In genomic region chr17:48538328-48538727, GRCm38 (mm10) we compare ENCODE assay signal across 8 mouse cellular contexts.
DNase-seq lines count a peak whose midpoint lies in the region; ATAC-seq and TF ChIP-seq lines count a peak whose summit lies in the region.
"Had no signal": no experiment of that assay in that cellular context is flagged by ENCODE, and none has a peak within 500 bp of the region (broad histone marks: within the 10 kb centered on the region; RNA-seq: fewer than 3 reads in every experiment).

No protein-coding gene starts in this region.

- 84% methylated on average over 5 of the region's 5 CpGs for WGBS in kidney, postnatal 0 days
- 75% methylated on average over 5 of the region's 5 CpGs for WGBS in kidney, embryonic 14.5 days
- WGBS in heart, embryonic 10.5 days = 75% methylated on average over 5 of the region's 5 CpGs

- H3K9ac ChIP-seq in kidney, postnatal 0 days (ENCODE audit: low read depth, low read length) = no peak overlapping the region
- no peak overlapping the region for H3K9ac ChIP-seq in kidney, embryonic 14.5 days (ENCODE audit: low read depth, low read length)
- no peak overlapping the region for H3K9ac ChIP-seq in CH12.LX (ENCODE audit: insufficient read depth, low read depth)
- no peak overlapping the region for H3K9ac ChIP-seq in MEL (ENCODE audit: control insufficient read depth, low read depth, low read length, poor library complexity, severe bottlenecking)
- H3K9ac ChIP-seq: lung, embryonic 15.5 days had no signal

- no peaks in the 10 kb centered on the region for H3K9me3 ChIP-seq in kidney, postnatal 0 days (replicated peaks; ENCODE audit: low read length)
- no peaks in the 10 kb centered on the region for H3K9me3 ChIP-seq in kidney, embryonic 14.5 days (ENCODE audit: control insufficient read depth, low read length)
- H3K9me3 ChIP-seq in CH12.LX (replicated peaks; ENCODE audit: low read length) = peaks cover 41% of the 10 kb centered on the region
- no peaks in the 10 kb centered on the region for H3K9me3 ChIP-seq in MEL (replicated peaks; ENCODE audit: insufficient read depth, low read length)
- H3K9me3 ChIP-seq in heart, embryonic 10.5 days = no peaks in the 10 kb centered on the region
- H3K9me3 ChIP-seq: lung, embryonic 15.5 days had no signal

- TF ChIP-seq EP300 in CH12.LX (IDR thresholded peaks at IDR 0.05; ENCODE audit: low read length) (no peak), MEL (IDR thresholded peaks at IDR 0.05; ENCODE audit: low read depth in 1 of 2, low read length in 2 of 2) (no peak)

- ATAC-seq in kidney, postnatal 0 days (replicated peaks; ENCODE audit: low FRiP score, low read depth) = no peak
- ATAC-seq in kidney, embryonic 14.5 days (ENCODE audit: low FRiP score, low TSS enrichment) = no peak

- no peaks in the 10 kb centered on the region for H3K27me3 ChIP-seq in kidney, postnatal 0 days (ENCODE audit: insufficient read depth, low read length)
- H3K27me3 ChIP-seq in kidney, embryonic 14.5 days (ENCODE audit: control insufficient read depth, insufficient read depth, low read length) = no peaks in the 10 kb centered on the region
- H3K27me3 ChIP-seq in CH12.LX (replicated peaks) (no peaks in the 10 kb centered on the region), MEL (ENCODE audit: control insufficient read depth in 1 of 2, insufficient read depth in 2 of 2, low read length in 2 of 2) (no peaks in the 10 kb centered on the region)
- 0 out of 2 replicates have a peak, but pooled peaks cover 5% of the 10 kb centered on the region for H3K27me3 ChIP-seq in heart, embryonic 10.5 days (ENCODE audit: insufficient read depth, poor library complexity, severe bottlenecking)
- H3K27me3 ChIP-seq: lung, embryonic 15.5 days had no signal

- no peak overlapping the region for H3K27ac ChIP-seq in kidney, postnatal 0 days
- H3K27ac ChIP-seq in kidney, embryonic 14.5 days (ENCODE audit: low read depth, low read length) = no peak overlapping the region
- H3K27ac ChIP-seq in CH12.LX (ENCODE audit: insufficient read depth, low read depth) (no peak overlapping the region), MEL (ENCODE audit: control insufficient read depth, low read depth, low read length) (no peak overlapping the region)
- no peak overlapping the region for H3K27ac ChIP-seq in heart, embryonic 10.5 days
- H3K27ac ChIP-seq: lung, embryonic 15.5 days had no signal

- no peaks in the 10 kb centered on the region for H3K79me2 ChIP-seq in CH12.LX (replicated peaks; ENCODE audit: control insufficient read depth, extremely low read depth, insufficient read depth, poor library complexity, severe bottlenecking)
- H3K79me2 ChIP-seq in MEL (ENCODE audit: control insufficient read depth, insufficient read depth, low read length, poor library complexity) = no peaks in the 10 kb centered on the region

- dilution Hi-C loops in CH12.LX (cut with MboI; ENCODE audit: extremely low pct_ligation_motif_present, extremely low pct_unique_long_range_greater_than_20kb, low sequenced_read_pairs) = no loop called here

- TF ChIP-seq RAD21 in CH12.LX (IDR thresholded peaks at IDR 0.05; ENCODE audit: low read depth, low read length) (peak; percentile 43), MEL (IDR thresholded peaks at IDR 0.05; ENCODE audit: low read depth, low read length) (peak; percentile 60)

- peak; percentile 81 for TF ChIP-seq CTCF in kidney, postnatal 0 days (IDR thresholded peaks at IDR 0.05; ENCODE audit: low read depth)
- peak; percentile 40 to 51; a peak in 3 of 4 replicates for TF ChIP-seq CTCF in CH12.LX (conservative IDR thresholded peaks at IDR 0.05 in 1 of 2, IDR thresholded peaks at IDR 0.05 in 1 of 2; ENCODE audit: low read depth in 2 of 2, low read length in 2 of 2)
- TF ChIP-seq CTCF in MEL (IDR thresholded peaks at IDR 0.05 in 2 of 3, conservative IDR thresholded peaks at IDR 0.05 in 1 of 3; ENCODE audit: control insufficient read depth in 1 of 3, insufficient read depth in 1 of 3, low read depth in 2 of 3, low read length in 3 of 3, poor library complexity in 1 of 3, severe bottlenecking in 1 of 3) = peak; percentile 54 to 64 (median 59)

- peak; percentile 40 for DNase-seq in kidney, postnatal 0 days (ENCODE audit: low spot score)
- peak; percentile 27 for DNase-seq in CH12.LX (ENCODE audit: extremely low read depth)
- DNase-seq in MEL (ENCODE audit: low read depth, low spot score) = peak; percentile 40
- DNase-seq in kidney, postnatal 14 days = peak; percentile 47
- peak; percentile 60 for DNase-seq in thymus, postnatal 4 days
- no peak for DNase-seq in heart, embryonic 10.5 days (ENCODE audit: low spot score)

- TF ChIP-seq POLR2A in CH12.LX (IDR thresholded peaks at IDR 0.05; ENCODE audit: low read depth, low read length) = no peak
- TF ChIP-seq POLR2A in MEL (IDR thresholded peaks at IDR 0.05; ENCODE audit: control insufficient read depth in 1 of 2, insufficient read depth in 1 of 2, low read depth in 1 of 2, low read length in 2 of 2, poor library complexity in 1 of 2) = no peak

- H3K4me2 ChIP-seq in kidney, postnatal 0 days (ENCODE audit: low read length) = no peak overlapping the region
- no peak overlapping the region for H3K4me2 ChIP-seq in kidney, embryonic 14.5 days (replicated peaks; ENCODE audit: low read depth, low read length)
- no peak overlapping the region for H3K4me2 ChIP-seq in CH12.LX (ENCODE audit: insufficient read depth, low read depth, poor library complexity, severe bottlenecking)
- H3K4me2 ChIP-seq: lung, embryonic 15.5 days had no signal

- H3K36me3 ChIP-seq in kidney, postnatal 0 days (ENCODE audit: insufficient read depth, low read length) = no peaks in the 10 kb centered on the region
- no peaks in the 10 kb centered on the region for H3K36me3 ChIP-seq in kidney, embryonic 14.5 days (ENCODE audit: control insufficient read depth, insufficient read depth, low read length)
- no peaks in the 10 kb centered on the region for H3K36me3 ChIP-seq in CH12.LX (replicated peaks in 1 of 2; ENCODE audit: control insufficient read depth in 1 of 2, insufficient read depth in 1 of 2, low read length in 1 of 2)
- no peaks in the 10 kb centered on the region for H3K36me3 ChIP-seq in MEL (ENCODE audit: control insufficient read depth in 1 of 2, insufficient read depth in 2 of 2, low read length in 2 of 2)
- H3K36me3 ChIP-seq in heart, embryonic 10.5 days = no peaks in the 10 kb centered on the region
- H3K36me3 ChIP-seq: lung, embryonic 15.5 days had no signal

- H3K4me1 ChIP-seq in kidney, postnatal 0 days (replicated peaks; ENCODE audit: insufficient read depth, low read length) = 0 out of 2 replicates have a peak, but pooled peaks cover 1% of the 10 kb centered on the region
- peaks cover 3% of the 10 kb centered on the region; the same call in 1 of the 2 replicates for H3K4me1 ChIP-seq in kidney, embryonic 14.5 days (ENCODE audit: control insufficient read depth, insufficient read depth, low read length)
- H3K4me1 ChIP-seq in CH12.LX (ENCODE audit: control insufficient read depth in 1 of 2, insufficient read depth in 2 of 2) = no peaks in the 10 kb centered on the region
- no peaks in the 10 kb centered on the region for H3K4me1 ChIP-seq in MEL (ENCODE audit: control insufficient read depth in 1 of 2, insufficient read depth in 2 of 2, low read length in 2 of 2)
- H3K4me1 ChIP-seq in heart, embryonic 10.5 days = peaks cover 5% of the 10 kb centered on the region; the same call in 1 of the 2 replicates

- in situ Hi-C loops in CH12.LX (cut with MboI; ENCODE audit: low pct_ligation_motif_present, low pct_unique_long_range_greater_than_20kb, low sequenced_read_pairs) = no loop called here

- H3K4me3 ChIP-seq in kidney, postnatal 0 days (replicated peaks; ENCODE audit: low read depth, low read length) = no peak overlapping the region
- H3K4me3 ChIP-seq in kidney, embryonic 14.5 days (ENCODE audit: low read length) = no peak overlapping the region
- H3K4me3 ChIP-seq in CH12.LX (replicated peaks in 1 of 3; ENCODE audit: low read depth in 2 of 3, low read length in 2 of 3, poor library complexity in 1 of 3) (no peak overlapping the region), MEL (ENCODE audit: control insufficient read depth in 1 of 2, insufficient read depth in 1 of 2, low read depth in 2 of 2, low read length in 2 of 2) (no peak overlapping the region)
- no peak overlapping the region for H3K4me3 ChIP-seq in heart, embryonic 10.5 days
- H3K4me3 ChIP-seq: lung, embryonic 15.5 days had no signal

TF ChIP-seq in CH12.LX, 34 proteins besides CTCF, POLR2A, EP300 and RAD21 (continues in another document):
- TF ChIP-seq ETS1 (conservative IDR thresholded peaks at IDR 0.05; ENCODE audit: low read depth, low read length) (no peak), POLR2AphosphoS2 (IDR thresholded peaks at IDR 0.05; ENCODE audit: low read depth, low read length) (no peak), CHD1 (IDR thresholded peaks at IDR 0.05; ENCODE audit: low read depth, low read length) (no peak), NRF1 (IDR thresholded peaks at IDR 0.05; ENCODE audit: low read depth, low read length) (no peak), JUND (conservative IDR thresholded peaks at IDR 0.05; ENCODE audit: low read depth, low read length) (no peak), TCF12 (IDR thresholded peaks at IDR 0.05; ENCODE audit: low read depth, low read length) (no peak), USF2 (conservative IDR thresholded peaks at IDR 0.05; ENCODE audit: low read depth, low read length) (no peak), TBP (conservative IDR thresholded peaks at IDR 0.05; ENCODE audit: low read depth, low read length) (no peak), JUN (IDR thresholded peaks at IDR 0.05; ENCODE audit: insufficient read depth, low read depth, low read length) (no peak), GABPA (IDR thresholded peaks at IDR 0.05; ENCODE audit: insufficient replicate concordance, low read depth, low read length) (no peak), SMC3 (IDR thresholded peaks at IDR 0.05; ENCODE audit: low read depth, low read length) (no peak)

TF ChIP-seq in MEL, 35 proteins besides CTCF, POLR2A, EP300 and RAD21 (continues in another document):
- TF ChIP-seq ZC3H11A (IDR thresholded peaks at IDR 0.05; ENCODE audit: low read depth, low read length) (peak; percentile 35; the same call in 1 of the 2 replicates), KAT2A (conservative IDR thresholded peaks at IDR 0.05; ENCODE audit: low read depth, low read length) (no peak), BHLHE40 (IDR thresholded peaks at IDR 0.05; ENCODE audit: borderline replicate concordance, low read depth, low read length) (no peak), NELFE (IDR thresholded peaks at IDR 0.05; ENCODE audit: low read depth, low read length) (no peak), TAL1 (IDR thresholded peaks at IDR 0.05; ENCODE audit: low read length) (no peak), ZMIZ1 (IDR thresholded peaks at IDR 0.05; ENCODE audit: low read depth, low read length) (no peak), POLR2AphosphoS5 (IDR thresholded peaks at IDR 0.05; ENCODE audit: borderline replicate concordance, low read depth, low read length) (no peak), HCFC1 (IDR thresholded peaks at IDR 0.05; ENCODE audit: low read depth, low read length) (no peak), ELF1 (IDR thresholded peaks at IDR 0.05; ENCODE audit: low read depth, low read length) (no peak), SMC3 (IDR thresholded peaks at IDR 0.05; ENCODE audit: low read depth, low read length) (peak; percentile 45), NRF1 (IDR thresholded peaks at IDR 0.05; ENCODE audit: insufficient read depth, low read depth, low read length, poor library complexity, severe bottlenecking) (no peak)
